Mouse (Mus musculus): Measurements from ENCODE around the gene Apc2. TPM values are rescaled to one million over a fixed set of nuclear protein-coding genes. Genes with fewer than 3 reads are reported as not detected.

Gene Apc2
- total RNA-seq, 2 experiments from 2014 or later, result 2.3 to 3.6 TPM

DNA sequence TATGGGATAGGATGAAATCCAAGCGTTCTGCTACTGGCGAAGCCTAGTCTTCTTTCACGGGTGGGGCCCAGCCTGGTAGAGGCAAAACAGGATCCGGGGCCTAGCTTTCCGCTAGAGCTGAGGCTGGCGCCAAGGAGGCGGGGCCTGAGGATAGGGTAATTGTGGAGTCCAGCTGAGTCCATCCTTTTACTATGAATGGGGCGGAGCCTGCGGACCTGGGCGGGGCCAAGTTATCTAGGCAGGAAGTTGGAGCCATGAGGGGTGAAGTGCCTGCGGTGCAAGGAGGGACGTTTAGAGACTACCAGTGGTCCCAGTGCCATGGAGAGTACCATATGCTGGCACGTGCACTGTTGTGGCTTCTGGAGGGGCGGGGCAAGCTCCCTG lies 34.2 kb upstream of the Apc2 start:
- intact Hi-C loops (cut with DNase I), result no loop called here
- DNase-seq, result peak; percentile 95 to 98

GRCm38 (mm10) chr10:80262169-80262568 lies 33.6 kb upstream of the Apc2 start:
- DNase-seq, result no peak
- intact Hi-C loops (cut with DNase I), result no loop called here

GRCm38 (mm10) chr10:80262776-80263365 lies 32.9 kb upstream of the Apc2 start:
- DNase-seq, result no peak
- intact Hi-C loops (cut with DNase I), result no loop called here

GRCm38 (mm10) chr10:80264341-80265148 lies 31.2 kb upstream of the Apc2 start:
- intact Hi-C loops (cut with DNase I), result no loop called here
- peak; percentile 99 to 100 for DNase-seq

DNA sequence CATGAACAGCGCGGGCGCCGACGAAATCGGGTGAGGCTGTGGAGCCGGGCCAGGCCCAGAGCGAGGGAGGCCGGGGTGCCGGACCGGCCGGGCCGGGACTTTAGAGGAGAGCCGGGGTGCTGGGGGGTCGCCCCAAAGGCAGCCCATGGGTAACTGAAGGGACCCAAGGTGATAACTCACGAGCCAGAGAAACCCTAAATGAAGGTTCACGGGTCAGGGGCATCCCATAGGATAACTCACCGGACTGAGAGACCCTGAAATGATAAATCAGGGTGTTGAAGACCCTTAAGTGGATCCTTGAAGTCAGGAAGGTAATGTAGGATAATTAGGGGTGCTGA lies 30.7 kb upstream of the Apc2 start:
- DNase-seq, result no peak
- intact Hi-C loops (cut with DNase I), result no loop called here

GRCm38 (mm10) chr10:80270099-80270498 lies 25.7 kb upstream of the Apc2 start:
- intact Hi-C loops (cut with DNase I), result no loop called here
- DNase-seq, result no peak

DNA sequence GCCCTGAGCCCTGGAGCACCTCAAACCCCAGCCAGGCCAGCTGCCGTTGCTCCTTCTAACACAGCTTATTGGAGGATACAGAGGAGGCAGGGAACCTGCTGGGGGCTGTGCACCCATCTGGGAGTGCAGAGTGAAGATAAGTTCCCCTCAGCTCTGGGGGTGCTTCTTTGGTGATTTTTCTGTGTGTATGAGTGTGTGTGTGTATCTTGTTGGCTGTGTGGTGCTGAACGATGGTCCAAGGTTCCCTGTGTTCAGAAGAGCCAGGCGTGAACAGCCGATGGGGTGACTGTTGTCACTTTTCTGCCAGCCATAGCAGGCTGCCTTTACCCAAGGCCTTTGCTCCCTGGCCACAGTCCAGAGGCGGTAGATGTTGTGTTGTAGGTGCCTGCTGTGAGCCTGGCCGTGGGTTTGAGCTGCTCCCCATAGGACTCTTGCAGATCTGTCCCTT lies 25.0 kb upstream of the Apc2 start:
- intact Hi-C loops (cut with DNase I), result no loop called here

GRCm38 (mm10) chr10:80271186-80271843 lies 24.5 kb upstream of the Apc2 start:
- DNase-seq, result no peak

More for the DNA sequence above, 25.0 kb upstream of the Apc2 start:
- DNase-seq, result no peak

GRCm38 (mm10) chr10:80271870-80272585 lies 23.7 kb upstream of the Apc2 start:
- DNase-seq, result no peak
- intact Hi-C loops (cut with DNase I), result no loop called here

More at GRCm38 (mm10) chr10:80271186-80271843, 24.5 kb upstream of the Apc2 start:
- intact Hi-C loops (cut with DNase I), result no loop called here

- no peak for DNase-seq
- intact Hi-C loops (cut with DNase I), result no loop called here
These were observed 21.9 kb upstream of the Apc2 start for GRCm38 (mm10) chr10:80273847-80274246.

DNA sequence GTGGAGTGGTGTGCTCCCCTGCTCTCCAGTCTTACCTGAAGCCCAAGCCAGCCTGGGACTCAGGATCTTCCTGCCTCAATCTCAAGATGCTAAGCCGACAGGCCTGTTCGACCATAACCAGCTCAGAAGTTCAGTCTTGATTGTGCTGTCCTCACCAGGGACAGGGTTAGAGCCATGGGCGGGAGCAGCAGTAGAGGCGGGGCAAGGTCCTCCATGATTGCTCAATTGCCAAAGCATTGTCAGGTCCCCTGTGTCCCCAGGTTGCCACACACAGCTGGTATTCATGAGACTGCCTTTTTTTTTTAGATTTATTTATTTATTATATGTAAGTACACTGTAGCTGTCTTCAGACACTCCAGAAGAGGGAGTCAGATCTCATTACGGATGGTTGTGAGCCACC lies 19.5 kb upstream of the Apc2 start:
- intact Hi-C loops (cut with DNase I), result no loop called here
- DNase-seq, result no peak

DNA sequence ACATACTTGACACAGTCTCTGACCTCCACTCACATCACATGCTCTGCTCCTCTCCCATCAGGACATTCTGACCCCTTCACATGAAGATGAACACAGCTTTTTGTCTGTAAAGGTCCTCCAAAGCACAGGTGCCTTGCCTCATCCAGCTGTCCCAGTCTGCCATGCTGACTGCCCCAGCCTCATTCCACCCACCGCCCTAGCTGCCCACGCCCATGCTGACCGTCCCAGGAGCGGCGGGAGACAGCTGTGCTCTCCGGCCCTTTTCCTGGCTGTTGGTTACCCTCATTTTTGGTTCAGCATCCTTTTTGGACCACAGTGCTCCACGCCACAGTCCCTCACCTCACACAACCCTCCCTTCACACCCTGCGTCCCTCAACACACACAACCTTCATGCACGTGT lies 17.4 kb upstream of the Apc2 start:
- intact Hi-C loops (cut with DNase I), result no loop called here

DNA sequence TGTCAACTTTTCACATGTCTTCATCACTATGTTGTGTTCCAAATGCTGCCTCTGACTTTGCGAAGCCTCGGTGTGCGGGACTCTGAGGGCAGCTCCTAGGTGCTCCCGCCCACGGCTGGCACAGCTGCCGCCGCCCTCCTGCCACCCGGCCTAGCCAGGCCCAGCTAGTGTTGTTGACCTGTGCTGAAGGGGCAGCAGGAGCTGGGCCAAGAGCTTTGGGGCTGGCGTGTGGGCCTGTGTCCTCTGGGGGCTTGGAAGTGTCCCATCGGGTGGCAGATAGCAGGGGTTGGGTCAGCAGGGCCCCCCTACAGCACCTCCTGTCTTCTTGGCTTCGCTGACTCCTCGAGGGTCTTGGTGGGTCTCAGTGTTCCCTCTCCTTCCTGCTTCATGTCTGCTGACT lies 16.5 kb upstream of the Apc2 start:
- intact Hi-C loops (cut with DNase I), result no loop called here
- no peak for DNase-seq

More for the DNA sequence above, 17.4 kb upstream of the Apc2 start:
- DNase-seq, result no peak

DNA sequence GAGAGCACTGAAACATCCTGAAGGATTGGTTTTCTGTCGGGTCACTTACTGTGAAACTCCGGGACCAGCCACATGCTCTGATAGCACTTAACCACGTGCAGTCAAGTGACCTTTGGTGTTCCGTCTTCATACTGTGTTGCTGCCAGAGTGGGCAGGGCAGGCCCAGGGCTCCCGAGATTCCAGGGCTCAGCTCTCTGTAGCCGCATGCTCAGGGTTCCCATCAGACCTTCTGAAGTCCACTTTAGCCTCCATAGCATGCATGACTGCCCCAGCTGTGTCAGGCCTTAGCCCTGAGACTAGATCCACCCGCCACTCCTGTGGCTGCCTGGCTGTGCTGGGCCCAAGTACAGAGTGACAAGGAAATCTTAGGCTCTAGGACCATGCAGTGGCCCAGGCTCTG lies 14.5 kb upstream of the Apc2 start:
- peak in 1 of 2 experiments; percentile 55 for DNase-seq
- intact Hi-C loops (cut with DNase I), result no loop called here

DNA sequence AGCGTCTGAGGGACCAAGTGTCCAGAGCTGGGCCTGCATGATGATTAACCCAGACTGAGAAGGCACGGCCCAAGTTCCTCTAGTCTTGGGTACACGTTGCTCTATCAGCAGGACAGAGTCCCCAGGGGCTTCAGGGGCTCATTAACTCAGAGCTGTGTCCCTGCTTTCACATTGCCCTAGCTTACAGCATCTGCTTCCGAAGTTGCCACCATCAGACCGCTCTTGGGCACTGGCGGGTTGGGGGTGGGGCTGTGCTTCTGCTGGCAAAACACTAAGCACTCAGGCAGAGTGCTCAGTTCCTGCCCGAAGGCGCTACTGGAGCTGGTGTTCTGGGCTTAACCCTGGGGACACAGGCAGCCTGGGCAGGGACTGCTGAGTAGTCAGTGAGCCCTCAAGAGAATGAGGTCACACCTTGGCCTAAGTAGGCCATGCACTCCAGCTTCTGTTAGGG lies 13.8 kb upstream of the Apc2 start:
- intact Hi-C loops (cut with DNase I), result no loop called here
- DNase-seq, result peak; percentile 48 to 52

- DNase-seq, result no peak
- intact Hi-C loops (cut with DNase I), result no loop called here
These were observed 13.0 kb upstream of the Apc2 start for GRCm38 (mm10) chr10:80282481-80283441.

GRCm38 (mm10) chr10:80285222-80286070 lies 10.3 kb upstream of the Apc2 start:
- no peak for DNase-seq
- intact Hi-C loops (cut with DNase I), result no loop called here

DNA sequence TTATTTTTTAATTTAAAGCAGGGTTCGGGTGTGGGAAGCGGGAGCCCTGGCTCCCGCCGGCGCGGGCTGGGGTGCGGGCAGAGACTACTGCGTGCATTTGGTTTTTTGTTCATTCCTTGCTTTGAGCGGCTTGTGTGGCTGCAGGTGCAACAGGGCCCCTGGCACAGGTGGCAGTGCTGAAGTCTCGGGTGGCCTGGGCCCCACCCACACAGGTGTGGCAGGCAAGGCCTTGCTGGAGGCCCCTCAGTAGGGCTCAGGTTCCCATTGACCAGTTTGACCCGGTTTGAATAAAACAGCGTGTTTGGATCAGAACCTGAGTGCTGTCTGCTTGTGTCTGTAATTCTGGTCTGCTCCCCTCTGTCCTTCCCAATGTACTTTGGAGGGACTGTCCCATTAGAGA lies 7.7 kb upstream of the Apc2 start:
- intact Hi-C loops (cut with DNase I), result no loop called here
- DNase-seq, result no peak

- intact Hi-C loops (cut with DNase I), result no loop called here
- no peak for DNase-seq
These were observed 7.1 kb upstream of the Apc2 start for GRCm38 (mm10) chr10:80288657-80289056.

Data from heart, postnatal 14 days (tissue).